Mouse (Mus musculus) stomach, postnatal 0 days (tissue): ENCODE measurements around the gene Ppp1r14b. TPM values are rescaled to one million over a fixed set of nuclear protein-coding genes. Genes with fewer than 3 reads are reported as not detected.
A peak's percentile ranks its signal among the peaks of the same experiment; 100 is the strongest.

Source experiments
- ATAC-seq: fragments of 200-750 bp; cut with Nextera tagmentation; 2 replicates; pipeline ENCODE4 v1.8.0; 2017; ENCODE audit not compliant: low FRiP score, low TSS enrichment
- DNase-seq: peaks from one replicate; pipeline ENCODE4 v3.0.0-alpha.2; 2016; ENCODE audit warnings: low spot score
- H3K27ac ChIP-seq: fragments of 300-500 bp; sonication (generic); replicated peaks from 2 replicates; pipeline ENCODE4 v1.5.1; 2014; ENCODE audit warnings: mild to moderate bottlenecking, control low read depth
- H3K27me3 ChIP-seq: fragments of 300-500 bp; sonication (generic); 2 replicates; pipeline ENCODE4 v1.6.1; 2014; ENCODE audit warnings: low read length; ENCODE audit not compliant: control insufficient read depth, insufficient read depth
- H3K36me3 ChIP-seq: fragments of 300-500 bp; sonication (generic); 2 replicates; pipeline ENCODE4 v1.6.1; 2014; ENCODE audit warnings: low read length, mixed read lengths; ENCODE audit not compliant: control insufficient read depth, insufficient read depth
- H3K4me1 ChIP-seq: fragments of 300-500 bp; sonication (generic); replicated peaks from 2 replicates; pipeline ENCODE4 v1.6.1; 2014; ENCODE audit warnings: antibody characterized with exemption; ENCODE audit not compliant: control insufficient read depth, insufficient read depth
- H3K4me2 ChIP-seq: fragments of 300-500 bp; sonication (generic); replicated peaks from 2 replicates; pipeline ENCODE4 v1.6.1; 2014; ENCODE audit warnings: low read depth, mild to moderate bottlenecking, control low read depth, moderate library complexity
- H3K4me3 ChIP-seq: fragments of 300-500 bp; sonication (generic); 2 replicates; pipeline ENCODE4 v1.5.1; 2014; ENCODE audit warnings: low read depth, low read length, control low read depth
- H3K9ac ChIP-seq: fragments of 300-500 bp; sonication (generic); 2 replicates; pipeline ENCODE4 v1.6.1; 2014; ENCODE audit warnings: mild to moderate bottlenecking, low read length, control low read depth, mixed read lengths
- H3K9me3 ChIP-seq: fragments of 300-500 bp; sonication (generic); 2 replicates; pipeline ENCODE4 v1.6.1; 2016; ENCODE audit warnings: low read length; ENCODE audit not compliant: control insufficient read depth
- CTCF ChIP-seq: IDR thresholded peaks from 2 replicates; pipeline ENCODE4 v1.5.1; 2016; ENCODE audit warnings: antibody characterized with exemption, low read depth, mild to moderate bottlenecking, moderate library complexity
- EP300 ChIP-seq: optimal IDR thresholded peaks from 2 replicates; pipeline ENCODE3; 2016; ENCODE audit warnings: antibody characterized with exemption
- WGBS: fragments of 180-500 bp; shearing (Covaris S2); extraction: QIAGEN DNeasy Blood & Tissue Kit; methylation state at CpG from one replicate; pipeline ENCODE4 v1.1.7; 2014; 5-methylcytosine and 5-hydroxymethylcytosine counted together
- polyA plus RNA-seq: library from polyadenylated mRNA; unstranded; fragments of >200 nt; fragmentation: Nextera tagmentation; extraction: Ambion mirVana; gene quantifications from 2 replicates; pipeline ENCODE4 v1.2.1, GENCODE M21; 2015

The Ppp1r14b gene
- polyA plus RNA-seq, 1 experiment from 2014 or later, result 148 TPM

GRCm38 (mm10) chr19:6977759-6978638 is 3.2 kb downstream of the Ppp1r14b start:
- Histone ChIP-seq H3K9ac (peak overlapping the region; percentile 27; the same call in 1 of the 2 replicates), H3K4me3 (no peak overlapping the region), H3K4me2 (peak overlapping the region; percentile 84; the same call in 1 of the 2 replicates), H3K27me3 (no peaks in the 10 kb centered on the region), H3K4me1 (peaks cover 8% of the 10 kb centered on the region; the same call in 1 of the 2 replicates), H3K36me3 (peaks cover 6% of the 10 kb centered on the region), H3K9me3 (no peaks in the 10 kb centered on the region), H3K27ac (no peak overlapping the region)
- ATAC-seq (no peak), DNase-seq (no peak)
- 77% methylated on average over 13 of the region's 13 CpGs for WGBS
- no peak for TF ChIP-seq CTCF
- no peak for TF ChIP-seq EP300

- 35% methylated on average over 3 of the region's 3 CpGs for WGBS
- no peaks in the 10 kb centered on the region for H3K27me3 ChIP-seq
- peaks cover 6% of the 10 kb centered on the region for H3K36me3 ChIP-seq
- 0 out of 2 replicates have a peak overlapping the region, but pooled peaks have one; percentile 27 for H3K9ac ChIP-seq
- DNase-seq (no peak), ATAC-seq (no peak)
- peaks cover 8% of the 10 kb centered on the region; the same call in 1 of the 2 replicates for H3K4me1 ChIP-seq
- no peak overlapping the region for H3K27ac ChIP-seq
- no peak for TF ChIP-seq CTCF
- no peak for TF ChIP-seq EP300
- H3K9me3 ChIP-seq, result no peaks in the 10 kb centered on the region
- peak overlapping the region; percentile 84 for H3K4me2 ChIP-seq
- H3K4me3 ChIP-seq, result peak overlapping the region; percentile 64; the same call in 1 of the 2 replicates
Measured at GRCm38 (mm10) chr19:6978639-6978974, 3.8 kb downstream of the Ppp1r14b start.

- ATAC-seq (no peak), DNase-seq (no peak)
- Histone ChIP-seq H3K9me3 (no peaks in the 10 kb centered on the region), H3K9ac (peak overlapping the region; percentile 67), H3K36me3 (peaks cover 6% of the 10 kb centered on the region), H3K27ac (peak overlapping the region; percentile 81), H3K4me3 (peak overlapping the region; percentile 64), H3K4me2 (peak overlapping the region; percentile 84), H3K27me3 (no peaks in the 10 kb centered on the region), H3K4me1 (peaks cover 8% of the 10 kb centered on the region; the same call in 1 of the 2 replicates)
- TF ChIP-seq EP300 (no peak), CTCF (no peak)
- 5% methylated on average over 11 of the region's 11 CpGs for WGBS
Measured at GRCm38 (mm10) chr19:6979001-6979479, 4.3 kb downstream of the Ppp1r14b start.

GRCm38 (mm10) chr19:6979486-6980380 is 5.0 kb downstream of the Ppp1r14b start:
- Histone ChIP-seq H3K9me3 (no peaks in the 10 kb centered on the region), H3K36me3 (peaks cover 6% of the 10 kb centered on the region), H3K27ac (peak overlapping the region; percentile 82), H3K9ac (peak overlapping the region; percentile 77), H3K27me3 (no peaks in the 10 kb centered on the region), H3K4me3 (peak overlapping the region; percentile 64), H3K4me2 (peak overlapping the region; percentile 84), H3K4me1 (peaks cover 8% of the 10 kb centered on the region; the same call in 1 of the 2 replicates)
- WGBS, result under 1% methylated on average over 55 of the region's 59 CpGs
- TF ChIP-seq CTCF, result peak; percentile 75
- no peak for TF ChIP-seq EP300
- DNase-seq (peak; percentile 100), ATAC-seq (peak; percentile 92)

GRCm38 (mm10) chr19:6980381-6981093 is 5.8 kb downstream of the Ppp1r14b start, which contains the start of gene Fkbp2:
Gene Fkbp2 (minus strand): TSS chr19:6980501.
- H3K4me3 ChIP-seq, result peak within 1 kb of the TSS; percentile 64
- DNase-seq, result peak; percentile 99
- no peaks in the 10 kb centered on the region for H3K9me3 ChIP-seq
- H3K4me2 ChIP-seq, result peak within 1 kb of the TSS; percentile 84
- H3K36me3 ChIP-seq, result peaks cover 6% of the 10 kb centered on the region
- H3K9ac ChIP-seq, result peak within 1 kb of the TSS; percentile 77
- peak; percentile 88 for ATAC-seq
- TF ChIP-seq EP300, result no peak
- no peak for TF ChIP-seq CTCF
- H3K27me3 ChIP-seq, result no peaks in the 10 kb centered on the region
- peaks cover 8% of the 10 kb centered on the region; the same call in 1 of the 2 replicates for H3K4me1 ChIP-seq
- H3K27ac ChIP-seq, result peak within 1 kb of the TSS; percentile 82
- WGBS, result under 1% methylated on average over 38 of the region's 38 CpGs
